Mouse (Mus musculus): ENCODE measurements around the gene Sulf2.

DNA sequence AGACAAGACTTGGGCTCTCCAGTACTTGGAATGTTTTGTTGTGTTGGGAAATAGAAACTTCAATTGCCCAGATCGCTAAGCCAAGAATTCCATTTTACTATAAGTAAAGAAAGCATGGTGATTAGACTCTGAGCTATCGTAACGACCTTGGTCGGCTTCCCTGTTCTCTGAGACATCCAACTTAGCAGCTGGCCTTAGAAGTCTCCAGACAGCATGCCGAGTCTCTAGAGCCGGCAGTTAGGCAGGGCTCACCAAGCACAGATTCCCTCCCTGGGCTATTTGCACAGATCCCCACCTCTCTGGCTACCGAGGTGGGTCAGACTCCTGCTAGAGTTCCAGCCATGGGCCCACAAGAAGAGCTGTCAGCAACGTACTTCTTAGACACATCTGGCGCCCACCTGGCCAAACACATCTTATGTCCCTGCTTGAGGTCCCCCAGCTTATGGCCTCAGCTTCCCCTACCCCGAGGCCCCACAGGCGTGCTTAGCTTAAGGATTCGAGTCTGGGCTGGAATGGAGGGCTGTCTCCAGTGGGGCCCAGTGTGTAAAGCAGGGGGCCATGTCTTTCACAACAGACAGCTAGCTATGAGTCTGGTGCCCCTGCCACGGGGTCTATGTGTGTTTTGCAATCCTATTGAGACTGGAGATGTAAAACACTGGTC lies 6.7 kb downstream of the Sulf2 start:
- no peak for TF ChIP-seq POLR2A (IDR thresholded peaks at IDR 0.05; ENCODE audit: insufficient read depth, low read length)
- TF ChIP-seq CTCF (IDR thresholded peaks at IDR 0.05; ENCODE audit: low read depth, low read length) = no peak

All from ES-Bruce4 (cell line).